Mouse (Mus musculus) spleen, postnatal 36 days (tissue): ENCODE data around the gene Cops6.

ENCODE experiments used
- DNase-seq, 2 experiments: peaks; one replicate each; pipeline ENCODE4 v3.0.0; 2022; ENCODE audit warnings: low spot score in 2 of 2, mixed read lengths in 1 of 2

Gene Cops6

GRCm38 (mm10) chr5:138160842-138161665 is at the start of gene Cops6:
TSS of gene Cops6 (plus strand) at chr5:138161071.
- DNase-seq, result peak; percentile 92 to 94

- peak; percentile 81 to 86 for DNase-seq
Measured at GRCm38 (mm10) chr5:138116255-138117198, 44.3 kb upstream of the Cops6 start, which contains the start of gene Zscan21. TSS of gene Zscan21 (plus strand) at chr5:138116903.

GRCm38 (mm10) chr5:138117199-138118015 is 43.5 kb upstream of the Cops6 start:
- DNase-seq, result no peak

GRCm38 (mm10) chr5:138118041-138118440 is 42.8 kb upstream of the Cops6 start:
- DNase-seq, result no peak

GRCm38 (mm10) chr5:138132425-138133064 is 28.3 kb upstream of the Cops6 start:
- DNase-seq, result no peak

GRCm38 (mm10) chr5:138137257-138137656 is 23.6 kb upstream of the Cops6 start:
- no peak for DNase-seq

GRCm38 (mm10) chr5:138137935-138138549 is 22.8 kb upstream of the Cops6 start:
- peak in 1 of 2 experiments; percentile 22 for DNase-seq

- no peak for DNase-seq
Measured at GRCm38 (mm10) chr5:138138585-138138984, 22.3 kb upstream of the Cops6 start.

- no peak for DNase-seq
Measured at GRCm38 (mm10) chr5:138154390-138154789, 6.5 kb upstream of the Cops6 start.

GRCm38 (mm10) chr5:138155443-138155976 is 5.4 kb upstream of the Cops6 start, which contains the start of gene Zfp113:
TSS of gene Zfp113 (minus strand) at chr5:138155744.
- peak; percentile 92 to 93 for DNase-seq

- no peak for DNase-seq
Measured at GRCm38 (mm10) chr5:138160224-138160762, 578 bp upstream of the Cops6 start.

- DNase-seq, result no peak
Measured at GRCm38 (mm10) chr5:138163046-138163445, 2.2 kb downstream of the Cops6 start.

GRCm38 (mm10) chr5:138163610-138164009 is 2.7 kb downstream of the Cops6 start:
- no peak for DNase-seq

- DNase-seq, result no peak
Measured at GRCm38 (mm10) chr5:138165594-138165993, 4.7 kb downstream of the Cops6 start.

GRCm38 (mm10) chr5:138170936-138171561 is 10.2 kb downstream of the Cops6 start:
- DNase-seq, result peak; percentile 93 to 95

GRCm38 (mm10) chr5:138171695-138172491 is 11.0 kb downstream of the Cops6 start, which contains the start of the genes Ap4m1 and Mcm7:
TSS of gene Ap4m1 (plus strand) at chr5:138172002.
TSS of gene Mcm7 (minus strand) at chr5:138172422.
- DNase-seq, result peak; percentile 93 to 96

- DNase-seq, result no peak
Measured at GRCm38 (mm10) chr5:138173217-138173616, 12.3 kb downstream of the Cops6 start.

GRCm38 (mm10) chr5:138186950-138187638 is 26.2 kb downstream of the Cops6 start, which contains the start of the genes Taf6 and Cnpy4:
TSS of gene Taf6 (minus strand) at chr5:138187451.
TSS of gene Cnpy4 (plus strand) at chr5:138187485.
- DNase-seq, result peak; percentile 79 to 87
